In genomic region chr5:119385506-119385905, GRCm38 (mm10) we compare ENCODE assay signal across 32 mouse cellular contexts.
DNase-seq lines count a peak whose midpoint lies in the region; ATAC-seq and TF ChIP-seq lines count a peak whose summit lies in the region.
"Had no signal": no experiment of that assay in that cellular context is flagged by ENCODE, and none has a peak within 500 bp of the region (broad histone marks: within the 10 kb centered on the region; RNA-seq: fewer than 3 reads in every experiment).

No protein-coding gene starts in this region.

- H3K4me2 ChIP-seq in lung, embryonic 15.5 days: no peak overlapping the region
- H3K4me2 ChIP-seq: embryonic facial prominence, embryonic 15.5 days; forebrain, embryonic 12.5 days; heart, embryonic 13.5 days; hindbrain, embryonic 14.5 days; limb, embryonic 12.5 days; liver, embryonic 12.5 days; midbrain, embryonic 15.5 days; neural tube, embryonic 15.5 days; stomach, embryonic 15.5 days had no signal

- no peak for TF ChIP-seq CTCF in lung, adult 2 months (IDR thresholded peaks at IDR 0.05; ENCODE audit: insufficient read depth, low read length)

- no peak overlapping the region for H3K4me3 ChIP-seq in lung, embryonic 15.5 days
- no peak overlapping the region for H3K4me3 ChIP-seq in lung, adult 2 months (replicated peaks; ENCODE audit: extremely low read depth, low read depth, low read length)
- H3K4me3 ChIP-seq: embryonic facial prominence, embryonic 10.5 days; embryonic facial prominence, embryonic 15.5 days; forebrain, embryonic 12.5 days; heart, adult 2 months; heart, embryonic 13.5 days; layer of hippocampus, adult 2 months; left cerebral cortex, adult 2 months; limb, embryonic 12.5 days; liver, embryonic 12.5 days; midbrain, embryonic 10.5 days; midbrain, embryonic 15.5 days; neural tube, embryonic 15.5 days; stomach, embryonic 15.5 days had no signal

- H3K27ac ChIP-seq in lung, embryonic 15.5 days: 0 out of 2 replicates have a peak overlapping the region, but pooled peaks have one; percentile 15
- H3K27ac ChIP-seq: embryonic facial prominence, embryonic 10.5 days; embryonic facial prominence, embryonic 15.5 days; forebrain, embryonic 12.5 days; heart, adult 2 months; heart, embryonic 13.5 days; hindbrain, embryonic 14.5 days; layer of hippocampus, adult 2 months; left cerebral cortex, adult 2 months; limb, embryonic 12.5 days; liver, embryonic 12.5 days; midbrain, embryonic 10.5 days; midbrain, embryonic 15.5 days; neural tube, embryonic 15.5 days; stomach, embryonic 15.5 days had no signal

- peaks cover 28% of the 10 kb centered on the region for H3K4me1 ChIP-seq in lung, embryonic 15.5 days
- no peaks in the 10 kb centered on the region for H3K4me1 ChIP-seq in lung, adult 2 months (ENCODE audit: control insufficient read depth, insufficient read depth, low read length)
- H3K4me1 ChIP-seq: forebrain, embryonic 12.5 days; heart, embryonic 13.5 days; midbrain, embryonic 15.5 days had no signal

- TF ChIP-seq POLR2A in lung, adult 2 months (IDR thresholded peaks at IDR 0.05; ENCODE audit: borderline replicate concordance, extremely low read depth, low read depth, low read length): no peak

- no peaks in the 10 kb centered on the region for H3K9me3 ChIP-seq in lung, embryonic 15.5 days
- H3K9me3 ChIP-seq: embryonic facial prominence, embryonic 15.5 days; forebrain, embryonic 12.5 days; midbrain, embryonic 15.5 days; neural tube, embryonic 15.5 days; stomach, embryonic 15.5 days had no signal

- 0 out of 2 replicates have a peak, but pooled peaks have one; percentile 15 for ATAC-seq in lung, embryonic 15.5 days (ENCODE audit: borderline replicate concordance, extremely low read depth, low FRiP score, low TSS enrichment)
- ATAC-seq: activated CD4-positive, CD25-positive, alpha-beta regulatory T cell, adult 4 months; forebrain, postnatal 0 days; liver, embryonic 12.5 days; liver, postnatal 0 days; midbrain, embryonic 15.5 days had no signal

- no peaks in the 10 kb centered on the region for H3K27me3 ChIP-seq in lung, embryonic 15.5 days
- H3K27me3 ChIP-seq: embryonic facial prominence, embryonic 15.5 days; forebrain, embryonic 12.5 days; heart, embryonic 13.5 days; liver, embryonic 12.5 days; midbrain, embryonic 15.5 days; neural tube, embryonic 15.5 days; stomach, embryonic 15.5 days had no signal

- 70% methylated on average over 10 of the region's 10 CpGs for WGBS in lung, embryonic 15.5 days
- 67% methylated on average over 10 of the region's 10 CpGs for WGBS in lung, adult 2 months

- no peak for DNase-seq in lung, adult 2 months
- DNase-seq in ES-CJ7 (ENCODE audit: low read depth, low spot score) (peak; percentile 69), ZHBTc4 (ENCODE audit: low read depth, low spot score) (peak; percentile 84)
- DNase-seq in adrenal gland, postnatal 4 days (ENCODE audit: low spot score in 2 of 2): peak; percentile 12 to 19
- DNase-seq in cerebellum, postnatal 14 days: no peak
- no peak for DNase-seq in urinary bladder, adult 18-20 months (ENCODE audit: low spot score in 2 of 2)
- DNase-seq: B cell, adult 2 months; cerebellum, adult 11-12 months; cerebellum, postnatal 10 days; forebrain, postnatal 0 days; heart, adult 2 months; heart, postnatal 10 days; kidney, adult 11 months; kidney, postnatal 36 days; liver, postnatal 0 days; retina, postnatal 1 day; right cerebral cortex, postnatal 25 days had no signal

- no peak overlapping the region for H3K9ac ChIP-seq in lung, embryonic 15.5 days
- H3K9ac ChIP-seq: embryonic facial prominence, embryonic 15.5 days; forebrain, embryonic 12.5 days; forebrain, postnatal 0 days; heart, embryonic 13.5 days; hindbrain, embryonic 14.5 days; limb, embryonic 12.5 days; liver, embryonic 12.5 days; liver, postnatal 0 days; midbrain, embryonic 15.5 days; neural tube, embryonic 15.5 days; stomach, embryonic 15.5 days had no signal

- no peaks in the 10 kb centered on the region for H3K36me3 ChIP-seq in lung, embryonic 15.5 days
- H3K36me3 ChIP-seq: embryonic facial prominence, embryonic 10.5 days; embryonic facial prominence, embryonic 15.5 days; forebrain, embryonic 12.5 days; heart, embryonic 13.5 days; limb, embryonic 12.5 days; liver, embryonic 12.5 days; midbrain, embryonic 10.5 days; midbrain, embryonic 15.5 days; neural tube, embryonic 15.5 days; stomach, embryonic 15.5 days had no signal

Comparison
In these comparisons a context has a peak if more than half of its experiments do, and no peak if none do; other contexts are left out.
1. DNase-seq: peak in ES-CJ7 (single experiment), ZHBTc4 (single experiment) and adrenal gland, postnatal 4 days (2 of 2); none in lung, adult 2 months (single experiment), cerebellum, postnatal 14 days (0 of 2) and urinary bladder, adult 18-20 months (0 of 2).